Mouse (Mus musculus) midbrain, embryonic 11.5 days (tissue): ENCODE measurements around the gene Eya2. TPM values are rescaled to one million over a fixed set of nuclear protein-coding genes. Genes with fewer than 3 reads are reported as not detected.

ENCODE experiments used
- ATAC-seq: fragments of 200-750 bp; cut with Nextera tagmentation; 2 replicates; pipeline ENCODE4 v1.8.0; 2017; ENCODE audit warnings: moderate TSS enrichment, moderate library complexity; ENCODE audit not compliant: low FRiP score
- DNase-seq: peaks from one replicate; pipeline ENCODE4 v3.0.0; 2015; ENCODE audit warnings: low spot score; ENCODE audit errors: missing footprints
- H3K27ac ChIP-seq: fragments of 300-500 bp; sonication (generic); 2 replicates; pipeline ENCODE4 v1.5.1; 2014; ENCODE audit warnings: low read depth, low read length
- H3K27me3 ChIP-seq: fragments of 300-500 bp; sonication (generic); 2 replicates; pipeline ENCODE4 v1.6.1; 2014; ENCODE audit warnings: mild to moderate bottlenecking, low read length, moderate library complexity, mixed read lengths; ENCODE audit not compliant: control insufficient read depth, insufficient read depth
- H3K36me3 ChIP-seq: fragments of 300-500 bp; sonication (generic); 2 replicates; pipeline ENCODE4 v1.6.1; 2014; ENCODE audit warnings: mild to moderate bottlenecking, low read length, moderate library complexity, mixed read lengths; ENCODE audit not compliant: control insufficient read depth, insufficient read depth
- H3K4me1 ChIP-seq: fragments of 300-500 bp; sonication (generic); 2 replicates; pipeline ENCODE4 v1.6.1; 2014; ENCODE audit warnings: low read length; ENCODE audit not compliant: control insufficient read depth, insufficient read depth
- H3K4me2 ChIP-seq: fragments of 300-500 bp; sonication (generic); 2 replicates; pipeline ENCODE4 v1.6.1; 2014; ENCODE audit warnings: mild to moderate bottlenecking, moderate library complexity
- H3K4me3 ChIP-seq: fragments of 300-500 bp; sonication (generic); 2 replicates; pipeline ENCODE4 v1.5.1; 2014; ENCODE audit warnings: low read depth, low read length
- H3K9ac ChIP-seq: fragments of 300-500 bp; sonication (generic); 2 replicates; pipeline ENCODE4 v1.6.1; 2014; ENCODE audit warnings: low read length
- H3K9me3 ChIP-seq: fragments of 300-500 bp; sonication (generic); 2 replicates; pipeline ENCODE4 v1.6.1; 2016; ENCODE audit warnings: low read length; ENCODE audit not compliant: control insufficient read depth
- WGBS: fragments of 180-500 bp; shearing (Covaris S2); extraction: QIAGEN DNeasy Blood & Tissue Kit; methylation state at CpG from one replicate; pipeline ENCODE4 v1.1.7; 2014; 5-methylcytosine and 5-hydroxymethylcytosine counted together
- polyA plus RNA-seq: library from polyadenylated mRNA; unstranded; fragments of >200 nt; fragmentation: Nextera tagmentation; extraction: Ambion mirVana; gene quantifications from 2 replicates; pipeline ENCODE4 v1.2.1, GENCODE M21; 2014

Eya2 gene
- polyA plus RNA-seq, 1 experiment from 2014 or later: 6.9 TPM

DNA sequence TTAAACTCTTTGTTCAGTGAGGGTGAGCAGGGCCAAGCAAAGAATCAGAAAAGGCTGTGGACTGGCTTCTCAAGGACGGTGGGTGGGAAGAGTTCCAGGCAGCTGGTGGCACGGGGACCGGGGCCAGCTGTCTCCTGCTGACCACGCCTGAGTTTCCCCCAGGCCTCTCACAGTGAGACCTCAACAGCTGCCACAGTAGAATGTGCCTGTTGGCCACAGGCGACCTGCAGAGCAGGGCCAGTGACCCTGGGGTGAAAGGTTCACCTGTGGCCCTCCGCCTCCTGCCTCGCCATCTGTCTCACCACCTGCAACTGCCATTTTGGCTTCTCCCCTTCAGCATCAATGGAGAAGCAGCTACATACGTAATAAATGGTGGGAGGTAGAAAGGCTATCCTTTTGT is 35.1 kb downstream of the Eya2 start:
- no peak for DNase-seq
- Histone ChIP-seq H3K4me3 (no peak overlapping the region), H3K9ac (no peak overlapping the region), H3K27me3 (no peaks in the 10 kb centered on the region), H3K4me1 (no peaks in the 10 kb centered on the region), H3K27ac (no peak overlapping the region; the same call in 1 of the 2 replicates), H3K9me3 (no peaks in the 10 kb centered on the region), H3K36me3 (no peaks in the 10 kb centered on the region), H3K4me2 (no peak overlapping the region)
- WGBS: 51% methylated on average over 8 of the region's 8 CpGs
- no peak for ATAC-seq

DNA sequence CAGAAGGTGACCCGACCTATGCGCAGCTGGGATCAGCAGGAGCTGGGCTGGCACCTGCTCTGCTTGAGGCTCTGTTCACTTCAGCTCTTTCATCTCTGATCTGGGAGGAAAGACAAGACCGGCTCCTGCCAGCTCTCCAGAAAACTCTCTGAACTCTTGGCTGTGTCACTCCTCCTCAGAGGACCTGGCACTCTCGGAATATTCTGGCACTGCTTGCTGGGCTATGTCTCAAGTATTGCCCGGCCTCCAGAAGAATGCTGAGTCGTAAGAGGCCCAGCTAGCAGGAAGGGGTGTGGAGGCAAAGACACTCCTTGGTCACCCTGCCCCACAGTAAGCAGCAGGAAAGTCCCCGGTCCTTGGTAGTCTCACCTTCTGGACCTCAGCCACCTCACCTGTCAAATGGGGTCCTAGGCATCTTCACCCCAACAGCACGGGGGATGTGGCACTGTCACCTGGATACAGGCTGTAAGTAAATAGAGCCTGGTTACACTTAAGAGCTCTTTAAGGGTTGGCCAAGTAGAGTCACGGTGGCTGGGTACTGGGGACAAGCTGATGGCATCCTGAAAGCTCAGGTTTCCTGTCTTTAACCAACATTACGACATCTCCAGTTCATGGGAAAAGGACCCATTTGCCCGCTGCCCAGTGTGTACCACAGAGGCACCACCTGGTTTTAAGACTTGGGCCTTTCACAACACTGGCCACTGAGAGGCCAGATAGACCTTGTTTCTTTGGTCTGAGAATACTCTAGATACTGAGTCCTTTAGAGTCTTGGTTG is 38.4 kb downstream of the Eya2 start:
- no peaks in the 10 kb centered on the region for H3K36me3 ChIP-seq
- ATAC-seq (no peak), DNase-seq (no peak)
- WGBS: 82% methylated on average over 11 of the region's 11 CpGs
- H3K27ac ChIP-seq: no peak overlapping the region
- H3K4me1 ChIP-seq: no peaks in the 10 kb centered on the region
- no peaks in the 10 kb centered on the region for H3K9me3 ChIP-seq
- H3K4me2 ChIP-seq: no peak overlapping the region
- no peak overlapping the region for H3K4me3 ChIP-seq
- H3K27me3 ChIP-seq: no peaks in the 10 kb centered on the region
- no peak overlapping the region for H3K9ac ChIP-seq

DNA sequence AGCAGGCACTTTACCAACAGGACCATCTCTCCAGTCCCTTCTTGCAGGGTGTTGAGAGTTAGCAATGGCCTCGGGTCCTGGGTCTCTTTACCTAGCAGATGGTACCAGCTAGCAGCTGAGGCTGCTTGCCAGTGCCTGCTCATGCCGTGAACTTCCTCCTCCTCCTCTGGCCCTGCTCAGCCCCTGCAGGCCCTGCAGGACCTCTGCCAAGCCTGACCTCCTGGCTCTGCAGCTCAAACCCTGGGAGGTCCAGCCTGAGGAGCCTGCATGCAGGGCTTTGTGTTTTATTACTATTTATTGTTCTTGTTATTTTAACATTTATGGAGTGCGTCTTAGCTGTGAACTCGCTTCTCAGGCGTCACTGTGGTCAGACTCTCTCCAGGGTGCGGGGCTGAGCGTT is 39.6 kb downstream of the Eya2 start:
- 66% methylated on average over 7 of the region's 7 CpGs for WGBS
- no peaks in the 10 kb centered on the region for H3K9me3 ChIP-seq
- no peaks in the 10 kb centered on the region for H3K4me1 ChIP-seq
- no peak overlapping the region for H3K27ac ChIP-seq
- no peaks in the 10 kb centered on the region for H3K27me3 ChIP-seq
- no peak for ATAC-seq
- DNase-seq: no peak
- no peak overlapping the region for H3K4me3 ChIP-seq
- no peak overlapping the region for H3K4me2 ChIP-seq
- H3K36me3 ChIP-seq: no peaks in the 10 kb centered on the region
- no peak overlapping the region for H3K9ac ChIP-seq

DNA sequence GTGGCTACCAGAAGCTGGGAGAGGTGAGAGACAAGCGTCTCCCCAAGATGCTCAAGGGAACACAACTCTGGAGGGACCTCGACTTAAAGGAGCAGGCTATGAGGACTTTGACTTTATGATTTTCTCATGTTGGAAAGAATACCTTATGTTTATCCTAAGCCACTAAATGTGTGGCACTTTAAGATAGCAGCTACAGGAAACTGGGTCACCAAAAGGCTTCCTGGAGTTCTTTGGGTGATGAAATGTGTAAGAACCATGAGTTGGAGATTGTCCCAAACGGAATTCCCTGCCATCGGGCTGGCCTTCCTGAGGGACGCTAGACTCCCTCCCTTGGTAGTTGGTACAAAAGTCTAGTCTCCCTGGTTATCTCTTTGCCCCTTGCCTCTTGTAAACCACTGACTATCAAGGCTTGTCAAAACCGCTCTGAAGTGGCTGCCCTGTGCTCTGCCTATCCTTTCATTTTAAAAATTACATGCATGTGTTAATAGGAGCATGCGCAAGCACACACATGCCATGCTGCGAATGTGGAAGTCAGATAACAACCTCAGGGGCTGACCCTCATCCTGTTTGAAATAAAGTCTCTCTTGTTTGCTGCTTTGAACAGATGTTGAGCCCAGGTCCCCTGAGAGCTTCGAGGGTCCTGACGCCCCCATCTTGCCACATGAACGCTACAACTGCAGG is 44.4 kb downstream of the Eya2 start:
- Histone ChIP-seq H3K27ac (no peak overlapping the region), H3K4me2 (no peak overlapping the region), H3K36me3 (no peaks in the 10 kb centered on the region), H3K4me1 (peaks cover 7% of the 10 kb centered on the region), H3K9me3 (no peaks in the 10 kb centered on the region), H3K9ac (no peak overlapping the region), H3K4me3 (no peak overlapping the region), H3K27me3 (no peaks in the 10 kb centered on the region)
- ATAC-seq (no peak), DNase-seq (no peak)
- WGBS: 85% methylated on average over 11 of the region's 11 CpGs

DNA sequence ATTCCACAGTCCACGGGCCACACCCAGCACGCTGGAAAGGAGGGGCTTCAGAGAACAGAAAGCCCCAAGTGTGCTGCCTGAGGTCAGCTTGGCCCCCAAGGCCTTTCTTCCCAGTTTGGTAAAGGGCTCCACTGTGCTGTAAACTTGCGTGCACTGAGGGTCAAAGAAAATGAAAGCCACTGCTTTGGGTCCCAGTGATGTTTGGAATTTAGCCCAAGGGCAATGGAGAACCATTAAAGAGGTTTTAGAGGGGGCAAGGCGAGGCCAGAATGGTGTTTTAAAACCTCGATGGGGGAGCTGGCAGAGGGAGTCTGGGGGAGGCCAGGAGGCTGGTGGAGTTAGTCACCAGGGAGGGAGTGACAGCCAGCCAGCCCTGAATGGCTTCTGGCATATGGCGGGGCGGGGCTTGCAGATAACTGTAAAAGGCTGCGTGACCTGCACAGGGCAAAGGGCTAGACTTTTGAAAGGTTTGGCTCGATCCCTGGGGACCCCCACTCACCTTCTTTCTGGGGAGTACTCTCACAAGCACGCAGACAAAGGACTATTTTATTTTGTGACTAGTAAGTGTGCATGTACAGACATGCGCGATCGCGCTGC is 47.2 kb downstream of the Eya2 start:
- no peaks in the 10 kb centered on the region for H3K36me3 ChIP-seq
- H3K9me3 ChIP-seq: no peaks in the 10 kb centered on the region
- ATAC-seq (no peak), DNase-seq (peak; percentile 91)
- H3K27ac ChIP-seq: no peak overlapping the region
- H3K4me1 ChIP-seq: peaks cover 7% of the 10 kb centered on the region
- H3K27me3 ChIP-seq: no peaks in the 10 kb centered on the region
- WGBS: 67% methylated on average over 14 of the region's 14 CpGs
- H3K4me3 ChIP-seq: no peak overlapping the region
- no peak overlapping the region for H3K9ac ChIP-seq
- no peak overlapping the region for H3K4me2 ChIP-seq

DNA sequence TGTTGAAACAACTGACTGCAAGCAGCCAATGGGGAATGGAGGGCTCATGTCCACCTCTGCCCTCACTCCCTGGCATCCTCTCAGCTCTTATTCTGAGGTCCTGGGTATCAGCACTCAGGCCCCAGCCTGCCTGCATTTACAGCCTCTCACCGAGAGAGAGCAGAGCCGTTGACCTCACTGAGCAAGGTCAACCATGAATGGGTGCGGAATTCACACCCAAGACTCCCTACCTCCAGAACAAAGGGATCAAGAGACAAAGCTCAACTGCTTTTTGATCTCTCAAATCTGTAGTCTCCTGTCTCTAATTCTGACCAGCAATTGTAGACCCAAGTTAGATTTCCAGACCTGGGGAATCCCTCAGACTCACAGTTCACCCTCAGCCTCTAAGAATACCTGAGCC is 48.8 kb downstream of the Eya2 start:
- H3K4me2 ChIP-seq: no peak overlapping the region
- H3K27ac ChIP-seq: no peak overlapping the region
- no peaks in the 10 kb centered on the region for H3K27me3 ChIP-seq
- H3K9me3 ChIP-seq: no peaks in the 10 kb centered on the region
- DNase-seq (no peak), ATAC-seq (no peak)
- 62% methylated on average over 3 of the region's 3 CpGs for WGBS
- H3K4me3 ChIP-seq: no peak overlapping the region
- H3K9ac ChIP-seq: no peak overlapping the region
- H3K36me3 ChIP-seq: no peaks in the 10 kb centered on the region
- H3K4me1 ChIP-seq: peaks cover 7% of the 10 kb centered on the region

DNA sequence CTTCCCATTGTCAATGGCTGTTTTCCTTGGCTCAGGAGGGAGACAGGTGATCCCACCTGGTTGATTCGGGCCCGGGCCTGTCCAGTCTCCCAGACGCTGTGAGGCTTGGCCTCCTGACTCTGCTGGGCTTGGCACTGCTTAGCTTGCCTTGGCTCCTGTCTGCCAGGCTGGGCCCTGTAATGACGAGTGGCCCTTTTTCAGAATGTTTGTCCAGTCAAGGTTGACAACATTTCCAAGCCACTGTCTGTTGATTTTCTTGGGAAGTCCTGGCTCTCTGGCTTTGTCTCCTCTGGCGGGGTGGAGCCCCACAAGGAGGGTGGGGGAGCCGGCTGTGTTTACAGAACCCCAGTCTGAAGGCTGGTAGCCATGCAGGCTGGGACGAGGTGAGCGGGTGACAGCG is 49.2 kb downstream of the Eya2 start:
- no peak overlapping the region for H3K9ac ChIP-seq
- H3K36me3 ChIP-seq: no peaks in the 10 kb centered on the region
- ATAC-seq: no peak
- no peak overlapping the region for H3K4me3 ChIP-seq
- no peak for DNase-seq
- no peak overlapping the region for H3K4me2 ChIP-seq
- H3K4me1 ChIP-seq: peaks cover 7% of the 10 kb centered on the region
- H3K27me3 ChIP-seq: no peaks in the 10 kb centered on the region
- no peak overlapping the region for H3K27ac ChIP-seq
- WGBS: 82% methylated on average over 9 of the region's 9 CpGs
- H3K9me3 ChIP-seq: no peaks in the 10 kb centered on the region

DNA sequence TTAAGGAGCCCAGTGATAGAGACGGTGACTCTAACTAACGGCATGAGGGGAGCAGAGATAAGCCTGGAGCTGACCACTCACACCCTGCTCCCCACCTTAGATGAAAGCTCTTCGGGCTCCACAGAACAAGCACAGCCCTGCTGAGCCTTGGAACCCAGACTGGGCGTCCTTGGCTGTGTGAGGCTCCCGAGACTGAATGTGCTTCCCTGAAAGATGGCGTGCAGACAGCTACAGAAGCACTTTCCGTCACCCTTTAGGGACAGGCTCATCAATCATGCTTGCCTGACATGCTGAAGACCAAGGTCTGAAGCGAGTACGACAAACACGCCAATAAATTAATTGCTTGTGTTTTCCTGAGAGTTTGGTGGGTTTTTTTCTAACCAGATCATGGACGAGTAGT is 56.2 kb downstream of the Eya2 start:
- H3K4me1 ChIP-seq: peaks cover 12% of the 10 kb centered on the region
- WGBS: 86% methylated on average over 11 of the region's 11 CpGs
- no peak for ATAC-seq
- no peak overlapping the region for H3K4me3 ChIP-seq
- DNase-seq: peak; percentile 53
- H3K9me3 ChIP-seq: no peaks in the 10 kb centered on the region
- no peak overlapping the region for H3K9ac ChIP-seq
- no peak overlapping the region for H3K4me2 ChIP-seq
- H3K36me3 ChIP-seq: no peaks in the 10 kb centered on the region
- no peak overlapping the region for H3K27ac ChIP-seq
- H3K27me3 ChIP-seq: no peaks in the 10 kb centered on the region

DNA sequence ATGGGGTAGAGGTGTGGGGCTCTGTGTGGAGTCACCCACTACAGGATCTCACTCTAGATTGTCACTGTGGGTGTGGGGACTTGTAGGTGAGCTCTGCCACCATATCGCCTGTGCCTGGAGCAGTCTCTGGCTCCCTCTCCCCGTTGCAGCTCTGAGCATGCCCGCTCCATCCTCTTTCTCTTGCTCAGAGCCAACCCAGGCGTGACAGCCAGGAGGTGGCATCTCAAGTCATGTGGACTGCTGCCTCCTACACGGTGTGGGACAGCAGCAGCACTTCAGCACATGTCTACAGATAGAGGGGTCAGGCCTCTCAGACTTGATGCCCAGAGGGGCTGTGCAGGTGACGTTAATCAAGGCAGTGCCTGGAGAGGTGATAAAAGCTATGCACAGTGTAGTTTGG is 57.4 kb downstream of the Eya2 start:
- DNase-seq (peak; percentile 82), ATAC-seq (no peak)
- Histone ChIP-seq H3K4me3 (no peak overlapping the region), H3K4me1 (peaks cover 12% of the 10 kb centered on the region), H3K27me3 (no peaks in the 10 kb centered on the region), H3K4me2 (no peak overlapping the region), H3K9me3 (no peaks in the 10 kb centered on the region), H3K27ac (no peak overlapping the region), H3K9ac (no peak overlapping the region), H3K36me3 (no peaks in the 10 kb centered on the region)
- 69% methylated on average over 6 of the region's 6 CpGs for WGBS
